Mouse (Mus musculus): ENCODE measurements around the gene Krt80. TPM values are rescaled to one million over a fixed set of nuclear protein-coding genes. Genes with fewer than 3 reads are reported as not detected.

Gene Krt80
- under 1 TPM; 0.12 to 0.18 TPM for total RNA-seq (2021)
- long read RNA-seq, experiment 1: 0 reads
- long read RNA-seq, experiment 2: 0 reads

- TF ChIP-seq CTCF (conservative IDR thresholded peaks at IDR 0.05): no peak
- H3K4me3 ChIP-seq: no peak within 1 kb of the TSS
- H3K27ac ChIP-seq: no peak within 1 kb of the TSS
- no peak for DNase-seq (ENCODE audit: low spot score in 2 of 2)
Observed at GRCm38 (mm10) chr15:101370101-101370911, at the start of gene Krt80. Krt80 (minus strand) TSS chr15:101370162.

DNA sequence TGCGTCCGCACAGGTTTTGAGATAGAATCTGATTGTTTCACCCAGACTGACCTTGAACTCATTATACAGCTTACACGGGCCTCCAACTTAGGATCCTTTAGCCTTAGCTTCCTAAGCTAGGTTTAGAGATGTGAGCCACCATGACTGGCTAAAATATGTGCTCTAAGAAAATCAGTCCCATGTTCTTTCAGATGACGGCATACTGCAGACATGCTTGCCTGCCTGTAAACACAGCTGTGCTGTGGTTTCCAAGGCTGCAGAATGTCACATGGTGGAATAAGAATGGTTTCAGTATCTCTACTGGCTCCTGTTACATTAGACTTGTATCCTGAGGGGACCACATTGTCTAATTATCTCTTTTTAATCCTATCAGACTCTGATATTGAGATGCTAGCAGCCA lies 49.0 kb upstream of the Krt80 start:
- no peak for TF ChIP-seq CTCF (conservative IDR thresholded peaks at IDR 0.05)
- Histone ChIP-seq H3K27ac (no peak overlapping the region), H3K4me3 (no peak overlapping the region)
- DNase-seq (ENCODE audit: low spot score in 2 of 2): peak in 1 of 2 experiments; percentile 22

DNA sequence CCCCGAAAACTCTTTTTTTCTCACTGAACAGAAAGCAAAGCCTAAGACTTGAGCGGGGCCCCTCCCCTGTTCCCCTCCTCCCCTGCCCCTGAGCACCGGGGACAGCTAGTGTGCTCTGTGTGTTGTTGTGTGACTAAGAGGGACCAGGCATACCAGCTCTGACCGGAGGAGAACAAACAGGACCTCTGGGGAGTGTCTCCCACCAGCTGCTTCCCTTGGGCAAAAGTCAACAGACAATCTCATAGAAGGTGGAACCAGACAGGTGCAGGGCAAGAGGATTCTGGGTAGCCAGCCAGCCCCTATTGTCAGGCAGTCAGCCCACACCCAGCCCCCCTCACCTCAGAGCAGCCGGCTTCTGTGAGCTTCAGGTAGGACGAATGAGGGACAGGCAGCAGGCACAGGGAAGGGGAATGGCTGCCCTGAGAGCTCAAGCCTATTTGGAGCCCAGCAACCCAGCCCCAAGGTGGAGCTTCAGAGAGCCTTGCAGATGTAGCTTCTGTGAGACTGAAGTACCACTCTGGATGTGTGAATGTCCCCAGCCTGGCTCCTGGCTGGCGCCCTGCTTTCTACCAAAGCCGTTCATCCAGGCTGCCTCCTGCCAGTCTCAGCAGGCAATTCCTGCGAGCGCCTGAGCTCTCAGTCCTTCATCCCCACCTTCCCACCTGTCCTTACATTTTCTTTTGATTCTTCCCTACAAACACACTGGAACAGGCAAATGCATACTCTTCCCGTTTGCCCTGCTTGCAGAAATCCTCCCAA lies 45.0 kb upstream of the Krt80 start:
- no peak overlapping the region for H3K4me3 ChIP-seq
- H3K27ac ChIP-seq: no peak overlapping the region
- DNase-seq (ENCODE audit: low spot score in 2 of 2): no peak
- no peak for TF ChIP-seq CTCF (conservative IDR thresholded peaks at IDR 0.05)

DNA sequence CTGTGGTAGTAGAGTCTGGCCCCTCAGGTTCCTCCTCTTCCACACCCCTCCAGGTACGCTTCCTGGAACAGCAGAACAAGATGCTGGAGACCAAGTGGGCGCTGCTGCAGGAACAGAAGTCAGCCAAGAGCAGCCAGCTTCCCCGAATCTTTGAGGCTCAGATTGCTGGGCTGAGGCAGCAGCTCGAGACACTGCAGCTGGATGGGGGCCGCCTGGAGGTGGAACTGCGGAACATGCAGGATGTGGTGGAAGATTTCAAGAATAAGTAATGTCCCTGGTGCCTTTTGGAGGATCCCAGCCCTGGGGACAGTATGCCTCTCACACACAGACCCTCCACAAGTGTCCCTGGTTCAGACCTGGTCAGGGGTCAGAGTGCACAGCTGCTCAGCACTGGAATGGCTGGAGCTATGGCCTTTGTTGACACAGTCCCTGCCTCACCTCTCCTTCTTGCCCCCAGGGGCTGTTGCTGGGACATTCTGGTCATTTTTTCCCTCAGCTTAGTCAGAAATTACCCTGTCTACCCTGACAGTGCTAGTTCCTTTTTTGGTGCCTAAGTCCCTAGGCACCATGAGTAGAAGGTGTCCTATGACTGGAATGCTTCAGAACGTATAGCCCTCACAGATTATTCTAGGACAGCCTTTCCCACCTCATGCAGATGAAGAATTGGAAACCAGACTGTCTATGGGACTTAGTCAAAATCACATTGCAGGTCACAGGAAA lies 44.1 kb upstream of the Krt80 start:
- TF ChIP-seq CTCF (conservative IDR thresholded peaks at IDR 0.05): 0 out of 2 replicates have a peak, but pooled peaks have one; percentile 8
- no peak for DNase-seq (ENCODE audit: low spot score in 2 of 2)
- H3K4me3 ChIP-seq: no peak overlapping the region
- no peak overlapping the region for H3K27ac ChIP-seq

DNA sequence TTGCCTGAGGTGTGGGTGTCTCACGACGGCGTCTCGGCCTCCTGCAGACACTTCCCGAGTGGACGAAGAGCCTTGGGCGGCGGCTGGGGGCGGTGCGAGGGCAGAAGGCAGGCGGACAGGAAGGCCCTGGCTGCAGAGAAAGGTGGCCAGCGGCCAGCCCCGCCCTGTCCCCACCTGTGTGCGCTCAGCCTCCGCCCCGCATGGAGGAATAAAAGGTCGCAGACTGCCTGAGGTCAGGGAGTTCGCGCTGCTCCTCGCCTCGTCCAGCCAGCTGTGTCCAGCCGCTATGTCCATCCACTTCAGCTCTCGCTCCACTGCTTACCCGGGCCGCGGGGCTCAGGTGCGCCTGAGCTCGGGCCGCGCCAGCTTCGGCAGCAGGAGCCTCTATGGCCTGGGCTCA lies 42.2 kb upstream of the Krt80 start:
- no peak overlapping the region for H3K27ac ChIP-seq
- no peak for TF ChIP-seq CTCF (conservative IDR thresholded peaks at IDR 0.05)
- DNase-seq (ENCODE audit: low spot score in 2 of 2): no peak
- H3K4me3 ChIP-seq: no peak overlapping the region

GRCm38 (mm10) chr15:101410775-101411174 lies 40.8 kb upstream of the Krt80 start, which contains the start of gene Krt7:
Krt7 (plus strand) TSS chr15:101411043.
- no peak for TF ChIP-seq CTCF (conservative IDR thresholded peaks at IDR 0.05)
- Histone ChIP-seq H3K4me3 (no peak within 1 kb of the TSS), H3K27ac (no peak within 1 kb of the TSS)
- no peak for DNase-seq (ENCODE audit: low spot score in 2 of 2)

GRCm38 (mm10) chr15:101398269-101398668 lies 28.3 kb upstream of the Krt80 start:
- Histone ChIP-seq H3K4me3 (no peak overlapping the region), H3K27ac (no peak overlapping the region)
- no peak for TF ChIP-seq CTCF (conservative IDR thresholded peaks at IDR 0.05)
- no peak for DNase-seq (ENCODE audit: low spot score in 2 of 2)

- DNase-seq (ENCODE audit: low spot score in 2 of 2): no peak
Observed at GRCm38 (mm10) chr15:101397683-101398082, 27.7 kb upstream of the Krt80 start.

DNA sequence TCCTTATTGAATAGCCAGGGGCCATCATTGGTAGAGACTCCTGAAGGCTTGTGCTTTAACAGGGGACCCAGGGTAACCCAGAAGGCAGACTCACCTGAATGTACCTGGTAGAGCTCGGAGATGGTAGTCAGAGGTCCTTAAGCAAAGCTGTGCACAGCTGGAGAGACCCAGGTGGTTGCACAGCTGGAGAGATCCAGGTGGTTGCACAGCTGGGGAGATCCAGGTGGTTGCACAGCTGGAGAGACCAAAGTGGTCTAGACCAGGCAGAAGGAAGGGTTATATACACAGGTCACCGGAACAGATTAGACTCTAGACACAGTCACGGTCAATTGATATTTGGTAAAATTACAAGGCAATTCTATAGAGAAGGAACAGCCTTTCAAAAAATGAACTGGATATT lies 27.0 kb upstream of the Krt80 start:
- TF ChIP-seq CTCF (conservative IDR thresholded peaks at IDR 0.05): no peak
- Histone ChIP-seq H3K27ac (no peak overlapping the region), H3K4me3 (no peak overlapping the region)
- DNase-seq (ENCODE audit: low spot score in 2 of 2): no peak

More at GRCm38 (mm10) chr15:101397683-101398082, 27.7 kb upstream of the Krt80 start:
- Histone ChIP-seq H3K27ac (no peak overlapping the region), H3K4me3 (no peak overlapping the region)
- no peak for TF ChIP-seq CTCF (conservative IDR thresholded peaks at IDR 0.05)

DNA sequence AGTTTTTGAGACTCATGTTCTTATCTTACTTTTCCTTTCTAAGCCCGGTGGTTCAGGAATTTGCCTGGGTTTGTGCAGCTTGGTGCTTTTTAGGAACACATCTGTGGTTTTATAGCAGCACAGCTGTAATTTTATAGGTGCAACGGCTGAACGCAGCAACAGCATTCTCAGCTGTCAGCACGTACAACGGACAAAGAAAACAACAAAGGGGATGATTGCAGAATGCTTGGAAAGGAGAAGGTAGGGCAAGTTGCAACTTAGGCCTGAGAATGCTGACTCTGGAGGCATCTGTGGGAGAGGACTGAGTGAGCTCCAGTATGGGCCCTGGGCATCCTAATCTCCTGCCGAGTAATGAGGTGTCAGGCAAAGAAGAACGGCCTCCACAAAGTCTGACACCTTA lies 26.5 kb upstream of the Krt80 start:
- no peak for DNase-seq (ENCODE audit: low spot score in 2 of 2)
- no peak for TF ChIP-seq CTCF (conservative IDR thresholded peaks at IDR 0.05)
- Histone ChIP-seq H3K27ac (no peak overlapping the region), H3K4me3 (no peak overlapping the region)

GRCm38 (mm10) chr15:101394908-101395307 lies 24.9 kb upstream of the Krt80 start:
- no peak for DNase-seq (ENCODE audit: low spot score in 2 of 2)
- peak; percentile 27 for TF ChIP-seq CTCF (conservative IDR thresholded peaks at IDR 0.05)
- H3K4me3 ChIP-seq: no peak overlapping the region
- no peak overlapping the region for H3K27ac ChIP-seq

DNA sequence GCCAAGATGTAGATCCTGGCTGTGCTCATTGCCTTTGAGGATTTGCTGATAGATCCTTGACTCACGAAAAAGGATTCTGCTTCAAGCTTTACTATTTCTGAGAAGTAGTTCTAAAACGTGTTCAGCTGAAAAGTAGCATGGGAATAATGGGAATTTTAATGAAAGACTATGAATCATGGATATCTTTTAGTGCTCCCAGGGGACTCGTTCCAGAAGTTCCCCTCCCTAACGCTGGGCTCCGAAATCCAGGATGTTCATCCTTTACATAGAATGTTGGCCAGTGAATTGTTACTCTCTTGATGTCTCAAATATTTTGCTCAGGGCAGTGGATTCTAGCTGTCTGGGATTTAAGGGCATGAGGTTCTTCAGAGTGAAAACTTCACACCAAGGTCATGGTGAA lies 22.3 kb upstream of the Krt80 start:
- DNase-seq (ENCODE audit: low spot score in 2 of 2): no peak
- TF ChIP-seq CTCF (conservative IDR thresholded peaks at IDR 0.05): no peak
- Histone ChIP-seq H3K27ac (no peak overlapping the region), H3K4me3 (no peak overlapping the region)

DNA sequence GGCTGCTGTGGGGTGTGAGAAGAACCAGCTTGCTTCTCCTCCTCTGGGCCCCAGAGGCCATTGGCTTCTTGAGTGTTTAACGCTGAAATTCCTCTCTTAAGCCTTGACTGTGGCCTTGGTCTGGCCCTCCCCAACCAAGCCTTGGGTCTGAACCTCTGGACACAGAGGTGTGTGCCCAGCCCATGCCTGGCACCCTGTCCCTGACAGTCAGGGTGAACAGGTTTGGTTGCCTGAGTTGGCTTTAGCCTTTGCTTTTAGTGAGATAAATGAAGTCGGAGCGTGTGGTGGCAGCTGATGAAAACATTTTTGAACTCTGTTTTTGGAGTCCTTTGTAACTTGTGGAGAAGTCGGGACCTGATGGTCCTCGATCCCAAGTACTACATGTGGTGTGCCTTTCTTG lies 20.2 kb upstream of the Krt80 start:
- Histone ChIP-seq H3K4me3 (no peak overlapping the region), H3K27ac (no peak overlapping the region)
- no peak for TF ChIP-seq CTCF (conservative IDR thresholded peaks at IDR 0.05)
- no peak for DNase-seq (ENCODE audit: low spot score in 2 of 2)

All from layer of hippocampus, adult 2 months (tissue).